Mouse (Mus musculus): ENCODE data around the gene Aff1. TPM values are rescaled to one million over a fixed set of nuclear protein-coding genes. Genes with fewer than 3 reads are reported as not detected.

Aff1 gene
- total and polyA plus RNA-seq, 2 experiments from 2014 or later: 1.6 to 6.4 TPM

GRCm38 (mm10) chr5:103776842-103777241 lies 84.7 kb downstream of the Aff1 start:
- Histone ChIP-seq H3K27me3 (ENCODE audit: insufficient read depth, low read length) (no peaks in the 10 kb centered on the region), H3K4me2 (ENCODE audit: low read depth, low read length, poor library complexity, severe bottlenecking) (no peak overlapping the region), H3K27ac (ENCODE audit: low read depth, low read length) (no peak overlapping the region), H3K36me3 (ENCODE audit: insufficient read depth, low read length) (no peaks in the 10 kb centered on the region), H3K4me1 (ENCODE audit: insufficient read depth, low read length) (peaks cover 22% of the 10 kb centered on the region), H3K9me3 (ENCODE audit: low read length) (no peaks in the 10 kb centered on the region), H3K9ac (replicated peaks; ENCODE audit: low read length, poor library complexity, severe bottlenecking) (no peak overlapping the region), H3K4me3 (ENCODE audit: low read depth, low read length) (no peak overlapping the region)
- 74% methylated on average over 4 of the region's 4 CpGs for WGBS
- ATAC-seq (ENCODE audit: low FRiP score) (no peak), DNase-seq (ENCODE audit: low spot score) (no peak)
- TF ChIP-seq CTCF (IDR thresholded peaks at IDR 0.05): no peak

DNA sequence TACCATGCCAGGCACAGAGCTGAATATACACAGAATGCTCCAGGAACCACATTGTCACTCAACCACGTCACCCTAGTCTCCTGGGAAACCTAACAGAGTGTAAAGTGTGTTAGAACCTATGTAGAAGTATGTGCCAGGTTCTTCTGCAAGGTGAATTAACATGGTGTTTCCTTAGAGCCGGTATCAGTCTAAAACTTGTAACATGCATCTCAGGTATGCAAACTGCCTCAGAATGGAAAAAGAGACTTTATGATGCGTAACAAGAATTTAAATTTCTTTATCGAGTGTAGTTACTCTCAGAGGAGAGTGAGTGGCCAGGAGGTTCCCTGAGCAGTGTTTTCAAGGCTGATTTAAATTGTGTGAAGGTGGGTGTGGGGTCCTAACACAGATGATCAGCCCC lies 85.3 kb downstream of the Aff1 start:
- H3K4me1 ChIP-seq (ENCODE audit: insufficient read depth, low read length): peaks cover 19% of the 10 kb centered on the region
- no peak overlapping the region for H3K4me2 ChIP-seq (ENCODE audit: low read depth, low read length, poor library complexity, severe bottlenecking)
- no peak for TF ChIP-seq CTCF (IDR thresholded peaks at IDR 0.05)
- no peaks in the 10 kb centered on the region for H3K36me3 ChIP-seq (ENCODE audit: insufficient read depth, low read length)
- no peaks in the 10 kb centered on the region for H3K9me3 ChIP-seq (ENCODE audit: low read length)
- no peak overlapping the region for H3K27ac ChIP-seq (ENCODE audit: low read depth, low read length)
- H3K27me3 ChIP-seq (ENCODE audit: insufficient read depth, low read length): no peaks in the 10 kb centered on the region
- no peak overlapping the region for H3K4me3 ChIP-seq (ENCODE audit: low read depth, low read length)
- no peak for ATAC-seq (ENCODE audit: low FRiP score)
- no peak overlapping the region for H3K9ac ChIP-seq (replicated peaks; ENCODE audit: low read length, poor library complexity, severe bottlenecking)
- WGBS: 43% methylated on average over 4 of the region's 4 CpGs
- DNase-seq (ENCODE audit: low spot score): no peak

- peak overlapping the region; percentile 55; the same call in 1 of the 2 replicates for H3K27ac ChIP-seq (ENCODE audit: low read depth, low read length)
- no peaks in the 10 kb centered on the region for H3K36me3 ChIP-seq (ENCODE audit: insufficient read depth, low read length)
Observed at GRCm38 (mm10) chr5:103778314-103779117, 86.3 kb downstream of the Aff1 start.

GRCm38 (mm10) chr5:103779836-103780235 lies 87.7 kb downstream of the Aff1 start:
- no peaks in the 10 kb centered on the region for H3K36me3 ChIP-seq (ENCODE audit: insufficient read depth, low read length)
- H3K4me1 ChIP-seq (ENCODE audit: insufficient read depth, low read length): peaks cover 19% of the 10 kb centered on the region
- no peak for DNase-seq (ENCODE audit: low spot score)
- no peak overlapping the region for H3K27ac ChIP-seq (ENCODE audit: low read depth, low read length)
- 28% methylated on average over 10 of the region's 10 CpGs for WGBS
- TF ChIP-seq CTCF (IDR thresholded peaks at IDR 0.05): no peak
- H3K9me3 ChIP-seq (ENCODE audit: low read length): no peaks in the 10 kb centered on the region
- 0 out of 2 replicates have a peak overlapping the region, but pooled peaks have one; percentile 8 for H3K9ac ChIP-seq (replicated peaks; ENCODE audit: low read length, poor library complexity, severe bottlenecking)
- ATAC-seq (ENCODE audit: low FRiP score): no peak
- no peak overlapping the region for H3K4me2 ChIP-seq (ENCODE audit: low read depth, low read length, poor library complexity, severe bottlenecking)
- no peaks in the 10 kb centered on the region for H3K27me3 ChIP-seq (ENCODE audit: insufficient read depth, low read length)
- H3K4me3 ChIP-seq (ENCODE audit: low read depth, low read length): no peak overlapping the region

More at GRCm38 (mm10) chr5:103778314-103779117, 86.3 kb downstream of the Aff1 start:
- Histone ChIP-seq H3K9me3 (ENCODE audit: low read length) (no peaks in the 10 kb centered on the region), H3K4me3 (ENCODE audit: low read depth, low read length) (peak overlapping the region; percentile 18; the same call in 1 of the 2 replicates), H3K4me2 (ENCODE audit: low read depth, low read length, poor library complexity, severe bottlenecking) (peak overlapping the region; percentile 47), H3K4me1 (ENCODE audit: insufficient read depth, low read length) (peaks cover 19% of the 10 kb centered on the region), H3K9ac (replicated peaks; ENCODE audit: low read length, poor library complexity, severe bottlenecking) (no peak overlapping the region; the same call in 1 of the 2 replicates), H3K27me3 (ENCODE audit: insufficient read depth, low read length) (no peaks in the 10 kb centered on the region)
- TF ChIP-seq CTCF (IDR thresholded peaks at IDR 0.05): no peak
- peak; percentile 82 for DNase-seq (ENCODE audit: low spot score)
- peak; percentile 80 for ATAC-seq (ENCODE audit: low FRiP score)
- 4% methylated on average over 17 of the region's 17 CpGs for WGBS

DNA sequence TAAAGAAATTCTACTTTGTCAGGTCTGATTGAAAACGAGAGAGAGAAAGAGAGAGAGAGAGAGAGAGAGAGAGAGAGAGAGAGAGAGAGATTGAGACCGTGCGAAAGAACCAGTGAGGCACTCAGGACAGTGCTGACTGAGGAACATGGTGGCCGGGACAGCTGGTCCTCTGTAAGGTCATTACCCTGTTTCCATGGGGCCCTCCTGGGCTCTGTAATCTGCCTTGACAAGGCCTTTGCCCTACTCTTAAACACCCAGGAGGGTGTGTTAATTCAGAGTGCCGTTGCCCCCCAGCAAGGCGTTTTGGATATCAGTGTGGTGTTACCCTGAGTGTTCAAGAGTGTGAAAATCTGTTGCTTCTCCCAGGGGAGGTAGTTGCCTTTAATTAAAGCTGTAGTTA lies 88.1 kb downstream of the Aff1 start:
- Histone ChIP-seq H3K4me1 (ENCODE audit: insufficient read depth, low read length) (peaks cover 19% of the 10 kb centered on the region), H3K27ac (ENCODE audit: low read depth, low read length) (no peak overlapping the region), H3K4me2 (ENCODE audit: low read depth, low read length, poor library complexity, severe bottlenecking) (no peak overlapping the region), H3K27me3 (ENCODE audit: insufficient read depth, low read length) (no peaks in the 10 kb centered on the region), H3K9ac (replicated peaks; ENCODE audit: low read length, poor library complexity, severe bottlenecking) (no peak overlapping the region), H3K36me3 (ENCODE audit: insufficient read depth, low read length) (no peaks in the 10 kb centered on the region), H3K4me3 (ENCODE audit: low read depth, low read length) (no peak overlapping the region), H3K9me3 (ENCODE audit: low read length) (no peaks in the 10 kb centered on the region)
- TF ChIP-seq CTCF (IDR thresholded peaks at IDR 0.05): no peak
- WGBS: 41% methylated on average over 6 of the region's 6 CpGs
- DNase-seq (ENCODE audit: low spot score) (no peak), ATAC-seq (ENCODE audit: low FRiP score) (no peak)

- ATAC-seq (ENCODE audit: low FRiP score) (no peak), DNase-seq (ENCODE audit: low spot score) (no peak)
- no peak overlapping the region for H3K9ac ChIP-seq (replicated peaks; ENCODE audit: low read length, poor library complexity, severe bottlenecking)
- no peak overlapping the region for H3K4me2 ChIP-seq (ENCODE audit: low read depth, low read length, poor library complexity, severe bottlenecking)
- H3K27me3 ChIP-seq (ENCODE audit: insufficient read depth, low read length): no peaks in the 10 kb centered on the region
- peak; percentile 41 for TF ChIP-seq CTCF (IDR thresholded peaks at IDR 0.05)
- H3K4me3 ChIP-seq (ENCODE audit: low read depth, low read length): no peak overlapping the region
- H3K9me3 ChIP-seq (ENCODE audit: low read length): no peaks in the 10 kb centered on the region
- H3K4me1 ChIP-seq (ENCODE audit: insufficient read depth, low read length): peaks cover 19% of the 10 kb centered on the region
- WGBS: 78% methylated on average over 6 of the region's 6 CpGs
- no peak overlapping the region for H3K27ac ChIP-seq (ENCODE audit: low read depth, low read length)
- H3K36me3 ChIP-seq (ENCODE audit: insufficient read depth, low read length): no peaks in the 10 kb centered on the region
Observed at GRCm38 (mm10) chr5:103780836-103781235, 88.7 kb downstream of the Aff1 start.
